Mouse (Mus musculus) liver, adult 2 months (tissue): ENCODE data around the gene Btn2a2.

ENCODE experiments used
- CTCF ChIP-seq: fragments of 200-500 bp; IDR thresholded peaks from 2 replicates; pipeline ENCODE4 v1.5.1; 2011; ENCODE audit warnings: low read depth, low read length, control low read depth
- POLR2A ChIP-seq: fragments of 200-500 bp; IDR thresholded peaks from 2 replicates; pipeline ENCODE4 v1.6.1; 2011; ENCODE audit warnings: low read length, control low read depth; ENCODE audit not compliant: insufficient read depth; ENCODE audit errors: extremely low read depth

DNA sequence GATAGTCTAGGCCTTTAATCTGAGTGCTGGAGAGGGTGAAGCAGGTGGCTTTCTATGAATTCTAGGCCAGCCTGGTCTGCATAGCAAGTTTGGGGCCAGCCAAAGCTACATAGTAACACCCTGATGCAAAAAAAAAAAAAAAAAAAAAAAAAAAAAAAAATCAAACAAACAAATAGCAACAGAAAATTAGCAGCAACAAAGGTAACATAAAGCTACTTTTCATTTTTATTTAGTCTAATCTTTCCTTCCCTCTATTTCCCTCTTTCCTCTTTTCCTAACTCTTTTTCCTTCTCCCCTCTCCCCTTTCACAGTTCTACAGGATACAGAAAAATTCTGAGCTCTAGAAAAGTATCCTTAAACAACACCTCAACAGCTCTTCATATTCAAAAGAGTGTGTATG, 26.0 kb downstream of the Btn2a2 start:
- TF ChIP-seq CTCF (no peak), POLR2A (no peak)
